In the genomic region with DNA sequence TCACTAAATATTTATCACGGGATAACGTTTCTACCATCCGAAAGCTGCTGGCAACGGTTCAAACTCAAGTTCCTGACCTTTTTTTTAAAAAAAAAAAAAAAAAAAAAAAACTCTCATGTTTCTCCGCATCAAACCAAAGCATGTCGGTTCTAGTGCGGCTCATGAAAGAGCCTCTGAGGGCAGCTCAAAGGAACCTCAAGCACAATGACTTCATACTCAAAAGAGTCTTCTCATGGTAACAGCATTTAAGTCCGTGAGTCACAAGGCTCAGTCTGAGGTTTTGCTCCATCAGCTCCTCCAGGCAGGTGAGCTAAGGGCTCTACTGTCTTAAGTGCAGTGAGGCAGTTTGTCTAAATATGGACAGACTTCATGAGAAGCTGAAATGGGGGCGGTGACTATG, we compare ENCODE assay signal across 9 mouse cellular contexts. TPM values are rescaled to one million over a fixed set of nuclear protein-coding genes. Genes with fewer than 3 reads are reported as not detected.
DNase-seq lines count a peak whose midpoint lies in the region; ATAC-seq and TF ChIP-seq lines count a peak whose summit lies in the region.
"Had no signal": no experiment of that assay in that cellular context is flagged by ENCODE, and none has a peak within 500 bp of the region (broad histone marks: within the 10 kb centered on the region; RNA-seq: fewer than 3 reads in every experiment).

No protein-coding gene starts in this region.

- H3K9ac ChIP-seq in midbrain, embryonic 15.5 days: no peak overlapping the region

- H3K4me1 ChIP-seq in midbrain, embryonic 15.5 days: 0 out of 2 replicates have a peak, but pooled peaks cover 3% of the 10 kb centered on the region

- H3K27ac ChIP-seq in layer of hippocampus, adult 2 months: no peak overlapping the region
- H3K27ac ChIP-seq in midbrain, embryonic 15.5 days: no peak overlapping the region
- H3K27ac ChIP-seq: heart, adult 2 months had no signal

- DNase-seq in 3T3-L1 (ENCODE audit: low read depth, low spot score): peak; percentile 43
- DNase-seq in B cell, adult 2 months: peak; percentile 23 to 35
- no peak for DNase-seq in embryo, embryonic 11 days
- no peak for DNase-seq in layer of hippocampus, adult 2 months (ENCODE audit: low spot score in 2 of 2)
- no peak for DNase-seq in spleen, postnatal 10 days (ENCODE audit: low spot score in 2 of 2)
- DNase-seq: heart, adult 2 months had no signal

- no peaks in the 10 kb centered on the region for H3K9me3 ChIP-seq in midbrain, embryonic 15.5 days

- H3K4me2 ChIP-seq in midbrain, embryonic 15.5 days: no peak overlapping the region

- no peak overlapping the region for H3K4me3 ChIP-seq in layer of hippocampus, adult 2 months
- H3K4me3 ChIP-seq in midbrain, embryonic 15.5 days: no peak overlapping the region
- H3K4me3 ChIP-seq: heart, adult 2 months had no signal

- WGBS in midbrain, embryonic 15.5 days: 50% methylated on average over 9 of the region's 9 CpGs

- H3K36me3 ChIP-seq in midbrain, embryonic 15.5 days (replicated peaks): no peaks in the 10 kb centered on the region

- no peak for TF ChIP-seq CTCF in layer of hippocampus, adult 2 months (conservative IDR thresholded peaks at IDR 0.05)

- H3K27me3 ChIP-seq in midbrain, embryonic 15.5 days (replicated peaks): no peaks in the 10 kb centered on the region

- 0 out of 2 replicates have a peak, but pooled peaks have one; percentile 8 for ATAC-seq in granulocyte monocyte progenitor cell, adult 5-6 weeks (replicated peaks; ENCODE audit: poor library complexity, severe bottlenecking)
- ATAC-seq in megakaryocyte-erythroid progenitor cell, adult 5-6 weeks (replicated peaks; ENCODE audit: low FRiP score, low TSS enrichment, poor library complexity, severe bottlenecking): 0 out of 2 replicates have a peak, but pooled peaks have one; percentile 24
- no peak for ATAC-seq in midbrain, embryonic 15.5 days (replicated peaks)

RNA-seq across cellular contexts. Expression of a gene that starts 42.3 kb away (rescaled TPM):
- total RNA-seq in granulocyte monocyte progenitor cell, adult 5-6 weeks (2014; fragmentation: Nextera tagmentation): 26.9 and 35.7 TPM in 2 replicates
- 6.0 and 11.9 TPM in 2 replicates for total RNA-seq in granulocyte monocyte progenitor cell, adult 5-6 weeks (2017)
- total RNA-seq in megakaryocyte-erythroid progenitor cell, adult 5-6 weeks (2014; fragmentation: Nextera tagmentation): 6.3 and 28.0 TPM in 2 replicates
- total RNA-seq in megakaryocyte-erythroid progenitor cell, adult 5-6 weeks (2017): 5.0 and 23.3 TPM in 2 replicates
- 100 to 1,000 TPM; 128 to 131 TPM for total RNA-seq in layer of hippocampus, adult 2 months (2021)
- polyA plus RNA-seq in midbrain, embryonic 15.5 days (2015; fragmentation: Nextera tagmentation; extraction: Ambion mirVana): 8.6 and 9.0 TPM in 2 replicates

Comparison
In these comparisons a context has a peak if more than half of its experiments do, and no peak if none do; other contexts are left out.
1. DNase-seq: peak in 3T3-L1 (single experiment) and B cell, adult 2 months (2 of 2); none in embryo, embryonic 11 days (single experiment), layer of hippocampus, adult 2 months (0 of 2) and spleen, postnatal 10 days (0 of 2).